Mouse (Mus musculus) bone marrow, adult 2 months (tissue): ENCODE results near the gene Rpl38. TPM values are rescaled to one million over a fixed set of nuclear protein-coding genes. Genes with fewer than 3 reads are reported as not detected.
A peak's percentile ranks its signal among the peaks of the same experiment; 100 is the strongest.

Experiments
- H3K27ac ChIP-seq: fragments of 200-500 bp; 2 replicates; pipeline ENCODE4 v1.5.1; 2012; ENCODE audit warnings: low read depth, mild to moderate bottlenecking, control low read depth, inconsistent platforms, low read length; ENCODE audit not compliant: control insufficient read depth, poor library complexity, insufficient read depth
- H3K4me1 ChIP-seq: fragments of 200-500 bp; 2 replicates; pipeline ENCODE4 v1.6.1; 2011; ENCODE audit warnings: low read length; ENCODE audit not compliant: control insufficient read depth, insufficient read depth
- H3K4me3 ChIP-seq: fragments of 200-500 bp; replicated peaks from 2 replicates; pipeline ENCODE3; 2011; ENCODE audit warnings: mild to moderate bottlenecking, low read depth, low read length, control low read depth; ENCODE audit not compliant: control insufficient read depth
- CTCF ChIP-seq: fragments of 200-500 bp; IDR thresholded peaks from 2 replicates; pipeline ENCODE4 v1.5.1; 2011; ENCODE audit warnings: low read length, control low read depth; ENCODE audit not compliant: control insufficient read depth, insufficient read depth
- POLR2A ChIP-seq: fragments of 200-500 bp; IDR thresholded peaks from 2 replicates; pipeline ENCODE4 v1.6.1; 2011; ENCODE audit warnings: low read depth, mild to moderate bottlenecking, control low read depth, low read length, borderline replicate concordance; ENCODE audit not compliant: control insufficient read depth
- WGBS: fragments of 180-500 bp; shearing (Covaris S2); methylation state at CpG from one replicate; pipeline ENCODE4 v1.1.7; 2018; 5-methylcytosine and 5-hydroxymethylcytosine counted together
- polyA plus RNA-seq: library from polyadenylated mRNA; stranded (reverse); fragments of >200 nt; gene quantifications from 2 replicates; pipeline ENCODE4 v1.2.4, GENCODE M21; 2011; ENCODE audit warnings: low replicate concordance; ENCODE audit not compliant: missing spikeins, insufficient read depth, insufficient read length

The Rpl38 gene
- 2,536 and 3,301 TPM in 2 replicates for polyA plus RNA-seq

- Histone ChIP-seq H3K4me1 (peaks cover 2% of the 10 kb centered on the region; the same call in 1 of the 2 replicates), H3K27ac (peak within 1 kb of the TSS; percentile 50), H3K4me3 (peak within 1 kb of the TSS; percentile 87)
- peak; percentile 82; the same call in 1 of the 2 replicates for TF ChIP-seq POLR2A
- TF ChIP-seq CTCF, result peak; percentile 73
- WGBS, result 1% methylated on average over 21 of the region's 21 CpGs
Measured at GRCm38 (mm10) chr11:114668301-114668710, at the start of gene Rpl38. Gene Rpl38, plus strand, starts transcription at chr11:114668524.

- WGBS, result 70% methylated on average over 17 of the region's 17 CpGs
- H3K4me3 ChIP-seq, result no peak overlapping the region
- TF ChIP-seq CTCF, result no peak
- TF ChIP-seq POLR2A, result no peak
- no peaks in the 10 kb centered on the region for H3K4me1 ChIP-seq
- no peak overlapping the region; the same call in 1 of the 2 replicates for H3K27ac ChIP-seq
Measured at GRCm38 (mm10) chr11:114618697-114619417, 49.5 kb upstream of the Rpl38 start.

- Histone ChIP-seq H3K4me1 (no peaks in the 10 kb centered on the region), H3K4me3 (no peak overlapping the region), H3K27ac (no peak overlapping the region)
- 88% methylated on average over 13 of the region's 13 CpGs for WGBS
- TF ChIP-seq CTCF (no peak), POLR2A (no peak)
Measured at GRCm38 (mm10) chr11:114626071-114626690, 42.1 kb upstream of the Rpl38 start.

GRCm38 (mm10) chr11:114627036-114627435 is 41.3 kb upstream of the Rpl38 start:
- WGBS, result 74% methylated on average over 5 of the region's 6 CpGs

GRCm38 (mm10) chr11:114628032-114628431 is 40.3 kb upstream of the Rpl38 start:
- no peak overlapping the region for H3K4me3 ChIP-seq
- H3K27ac ChIP-seq, result no peak overlapping the region
- H3K4me1 ChIP-seq, result no peaks in the 10 kb centered on the region
- WGBS, result 69% methylated on average over 12 of the region's 12 CpGs
- TF ChIP-seq POLR2A (no peak), CTCF (peak; percentile 47)

More at GRCm38 (mm10) chr11:114627036-114627435, 41.3 kb upstream of the Rpl38 start:
- Histone ChIP-seq H3K4me1 (no peaks in the 10 kb centered on the region), H3K4me3 (no peak overlapping the region), H3K27ac (no peak overlapping the region)
- no peak for TF ChIP-seq POLR2A
- TF ChIP-seq CTCF, result no peak

- H3K27ac ChIP-seq, result no peak overlapping the region
- no peaks in the 10 kb centered on the region for H3K4me1 ChIP-seq
- H3K4me3 ChIP-seq, result no peak overlapping the region
- no peak for TF ChIP-seq POLR2A
- TF ChIP-seq CTCF, result peak; percentile 13; the same call in 1 of the 2 replicates
- WGBS, result 80% methylated on average over 5 of the region's 5 CpGs
Measured at GRCm38 (mm10) chr11:114630044-114630443, 38.3 kb upstream of the Rpl38 start.

- no peaks in the 10 kb centered on the region for H3K4me1 ChIP-seq
- H3K4me3 ChIP-seq, result no peak overlapping the region
- H3K27ac ChIP-seq, result no peak overlapping the region
- 66% methylated on average over 8 of the region's 8 CpGs for WGBS
- TF ChIP-seq POLR2A (no peak), CTCF (no peak)
Measured at GRCm38 (mm10) chr11:114632266-114632665, 36.1 kb upstream of the Rpl38 start.

GRCm38 (mm10) chr11:114636292-114636691 is 32.0 kb upstream of the Rpl38 start:
- no peaks in the 10 kb centered on the region; the same call in 1 of the 2 replicates for H3K4me1 ChIP-seq
- no peak overlapping the region for H3K4me3 ChIP-seq
- TF ChIP-seq CTCF (peak; percentile 94), POLR2A (no peak)
- no peak overlapping the region for H3K27ac ChIP-seq
- under 1% methylated on average over 6 of the region's 6 CpGs for WGBS
